Mouse (Mus musculus): ENCODE data around the gene Il18rap. TPM values are rescaled to one million over a fixed set of nuclear protein-coding genes. Genes with fewer than 3 reads are reported as not detected.

Gene Il18rap
- polyA plus RNA-seq, 1 experiment from 2014 or later: 0.69 TPM

- H3K4me2 ChIP-seq: no peak overlapping the region
- WGBS (ENCODE audit: insufficient replicate concordance): 63% methylated on average over 4 of the region's 4 CpGs
- H3K4me3 ChIP-seq (replicated peaks): no peak overlapping the region
- H3K9me3 ChIP-seq (replicated peaks): no peaks in the 10 kb centered on the region
- no peaks in the 10 kb centered on the region for H3K4me1 ChIP-seq (replicated peaks)
- DNase-seq: no peak
- no peak overlapping the region for H3K27ac ChIP-seq
- ATAC-seq (ENCODE audit: low read depth): no peak
- H3K36me3 ChIP-seq: no peaks in the 10 kb centered on the region
- no peak overlapping the region for H3K9ac ChIP-seq
- H3K27me3 ChIP-seq: no peaks in the 10 kb centered on the region
These were observed 20.6 kb upstream of the Il18rap start for GRCm38 (mm10) chr1:40494594-40494993.

DNA sequence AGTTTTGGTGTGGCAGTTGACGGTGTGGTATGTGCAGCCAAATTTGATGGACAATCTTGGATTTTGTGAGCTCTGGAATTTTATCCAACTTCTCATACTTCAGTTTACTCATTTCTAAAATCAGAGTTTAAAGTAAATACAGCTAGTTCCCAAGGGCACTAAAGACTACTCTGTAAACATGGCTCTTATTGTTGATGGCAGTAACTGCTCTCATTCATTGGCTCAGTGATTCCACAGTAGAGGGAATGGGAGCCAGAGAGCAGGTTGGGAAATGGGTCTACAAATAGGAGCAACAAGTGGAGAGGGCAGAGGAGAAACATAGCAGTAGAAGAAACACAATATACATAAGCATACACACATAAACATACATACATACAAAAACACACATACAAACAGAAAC is 15.5 kb upstream of the Il18rap start:
- Histone ChIP-seq H3K36me3 (no peaks in the 10 kb centered on the region), H3K9ac (no peak overlapping the region), H3K4me2 (no peak overlapping the region), H3K27ac (no peak overlapping the region), H3K9me3 (replicated peaks) (no peaks in the 10 kb centered on the region), H3K27me3 (no peaks in the 10 kb centered on the region), H3K4me1 (replicated peaks) (no peaks in the 10 kb centered on the region), H3K4me3 (replicated peaks) (no peak overlapping the region)
- no peak for DNase-seq
- WGBS (ENCODE audit: insufficient replicate concordance): 78% methylated on average over 1 of the region's 1 CpGs
- ATAC-seq (ENCODE audit: low read depth): no peak

DNA sequence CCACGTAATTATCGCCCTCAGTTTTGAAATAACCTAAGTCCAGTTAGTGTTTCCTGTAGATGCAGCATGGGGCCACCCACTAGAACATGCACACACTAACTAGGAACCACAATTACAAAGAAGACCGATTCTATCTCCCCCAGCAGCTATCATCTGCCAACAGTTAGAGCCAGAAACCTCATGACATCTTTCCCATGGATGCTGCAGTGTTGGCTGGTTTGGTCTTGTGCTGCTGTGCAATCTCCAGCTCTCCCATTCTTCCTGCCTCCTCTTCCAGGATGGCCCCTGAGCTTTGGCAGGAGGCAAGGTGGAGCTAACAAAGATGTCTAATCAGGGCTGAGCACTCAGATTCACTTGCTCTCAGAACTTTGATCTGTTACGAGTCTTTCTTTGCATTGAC is 14.0 kb upstream of the Il18rap start:
- no peak overlapping the region for H3K9ac ChIP-seq
- H3K4me2 ChIP-seq: no peak overlapping the region
- no peak overlapping the region for H3K4me3 ChIP-seq (replicated peaks)
- WGBS (ENCODE audit: insufficient replicate concordance): 21% methylated on average over 4 of the region's 4 CpGs
- no peak overlapping the region for H3K27ac ChIP-seq
- H3K36me3 ChIP-seq: no peaks in the 10 kb centered on the region
- no peaks in the 10 kb centered on the region for H3K9me3 ChIP-seq (replicated peaks)
- no peak for DNase-seq
- H3K27me3 ChIP-seq: no peaks in the 10 kb centered on the region
- ATAC-seq (ENCODE audit: low read depth): no peak
- H3K4me1 ChIP-seq (replicated peaks): no peaks in the 10 kb centered on the region

GRCm38 (mm10) chr1:40501546-40502398 is 13.4 kb upstream of the Il18rap start:
- Histone ChIP-seq H3K27me3 (no peaks in the 10 kb centered on the region), H3K27ac (no peak overlapping the region; the same call in 1 of the 2 replicates), H3K9ac (no peak overlapping the region), H3K4me1 (replicated peaks) (no peaks in the 10 kb centered on the region), H3K4me2 (no peak overlapping the region), H3K9me3 (replicated peaks) (no peaks in the 10 kb centered on the region), H3K4me3 (replicated peaks) (no peak overlapping the region), H3K36me3 (no peaks in the 10 kb centered on the region)
- WGBS (ENCODE audit: insufficient replicate concordance): 33% methylated on average over 11 of the region's 11 CpGs
- no peak for DNase-seq
- no peak for ATAC-seq (ENCODE audit: low read depth)

- DNase-seq (no peak), ATAC-seq (ENCODE audit: low read depth) (no peak)
- no peaks in the 10 kb centered on the region for H3K36me3 ChIP-seq
- no peak overlapping the region for H3K4me3 ChIP-seq (replicated peaks)
- no peak overlapping the region for H3K9ac ChIP-seq
- H3K27me3 ChIP-seq: no peaks in the 10 kb centered on the region
- no peak overlapping the region for H3K27ac ChIP-seq
- WGBS (ENCODE audit: insufficient replicate concordance): 28% methylated on average over 5 of the region's 5 CpGs
- no peaks in the 10 kb centered on the region for H3K9me3 ChIP-seq (replicated peaks)
- no peak overlapping the region for H3K4me2 ChIP-seq
- H3K4me1 ChIP-seq (replicated peaks): no peaks in the 10 kb centered on the region
These were observed 10.6 kb upstream of the Il18rap start for GRCm38 (mm10) chr1:40504548-40504947.

DNA sequence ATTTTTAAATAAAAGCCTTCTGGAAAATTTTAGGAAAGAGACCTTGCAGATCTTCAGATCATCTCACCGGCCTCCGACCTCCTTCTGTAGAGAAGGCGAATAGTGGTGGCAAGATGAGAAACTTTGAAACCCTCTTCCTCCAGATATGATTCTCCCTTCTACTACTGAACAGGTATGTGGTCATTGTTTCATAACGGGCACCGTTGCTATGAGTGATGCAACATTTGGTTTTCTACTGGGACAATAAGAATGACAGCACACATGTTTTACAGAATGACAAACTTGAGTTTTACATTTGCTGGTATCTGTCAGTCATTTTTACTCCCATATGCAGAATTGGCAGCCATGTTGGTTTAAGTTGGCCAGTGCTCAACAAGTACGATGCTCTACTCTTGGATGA is 1.2 kb downstream of the Il18rap start:
- no peak overlapping the region for H3K27ac ChIP-seq
- no peaks in the 10 kb centered on the region for H3K36me3 ChIP-seq
- no peaks in the 10 kb centered on the region for H3K9me3 ChIP-seq (replicated peaks)
- H3K4me2 ChIP-seq: no peak overlapping the region
- no peak overlapping the region for H3K9ac ChIP-seq
- no peaks in the 10 kb centered on the region for H3K27me3 ChIP-seq
- no peaks in the 10 kb centered on the region for H3K4me1 ChIP-seq (replicated peaks)
- no peak for ATAC-seq (ENCODE audit: low read depth)
- DNase-seq: no peak
- H3K4me3 ChIP-seq (replicated peaks): no peak overlapping the region
- 63% methylated on average over 6 of the region's 6 CpGs for WGBS (ENCODE audit: insufficient replicate concordance)

- DNase-seq: no peak
- H3K4me1 ChIP-seq (replicated peaks): no peaks in the 10 kb centered on the region
- ATAC-seq (ENCODE audit: low read depth): no peak
- no peaks in the 10 kb centered on the region for H3K9me3 ChIP-seq (replicated peaks)
- WGBS (ENCODE audit: insufficient replicate concordance): 64% methylated on average over 7 of the region's 7 CpGs
- H3K9ac ChIP-seq: no peak overlapping the region
- no peak overlapping the region for H3K27ac ChIP-seq
- H3K4me3 ChIP-seq (replicated peaks): no peak overlapping the region
- H3K4me2 ChIP-seq: no peak overlapping the region
- H3K27me3 ChIP-seq: no peaks in the 10 kb centered on the region
- H3K36me3 ChIP-seq: no peaks in the 10 kb centered on the region
These were observed 7.8 kb downstream of the Il18rap start for GRCm38 (mm10) chr1:40522918-40523317.

- no peak for ATAC-seq (ENCODE audit: low read depth)
- no peak overlapping the region for H3K4me3 ChIP-seq (replicated peaks)
- H3K4me2 ChIP-seq: no peak overlapping the region
- H3K36me3 ChIP-seq: no peaks in the 10 kb centered on the region
- H3K9me3 ChIP-seq (replicated peaks): no peaks in the 10 kb centered on the region
- H3K4me1 ChIP-seq (replicated peaks): no peaks in the 10 kb centered on the region
- H3K9ac ChIP-seq: no peak overlapping the region
- no peaks in the 10 kb centered on the region for H3K27me3 ChIP-seq
- WGBS (ENCODE audit: insufficient replicate concordance): 67% methylated on average over 5 of the region's 5 CpGs
- no peak for DNase-seq
- H3K27ac ChIP-seq: no peak overlapping the region
These were observed 9.0 kb downstream of the Il18rap start for GRCm38 (mm10) chr1:40523971-40524722.

DNA sequence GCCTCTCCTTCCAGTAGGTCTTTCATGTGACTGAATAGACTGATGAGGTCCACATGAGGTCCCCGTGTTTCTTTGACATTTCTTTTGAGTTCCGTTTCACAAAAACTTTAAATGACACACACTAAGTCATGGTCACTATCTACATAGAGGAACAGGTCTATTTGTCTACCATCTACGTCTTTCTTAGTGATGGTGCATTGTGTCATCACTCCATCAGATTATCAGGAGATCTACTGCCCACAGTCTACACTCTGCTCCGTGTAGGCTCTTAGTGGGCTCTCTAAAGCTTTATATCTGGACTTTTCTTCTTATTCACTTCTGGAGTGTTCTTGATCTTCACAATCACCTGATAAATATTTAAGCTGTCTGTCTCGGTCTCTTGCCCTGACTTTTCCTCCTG is 14.1 kb downstream of the Il18rap start:
- no peak for DNase-seq
- no peak overlapping the region for H3K4me2 ChIP-seq
- no peak overlapping the region for H3K27ac ChIP-seq
- no peaks in the 10 kb centered on the region for H3K9me3 ChIP-seq (replicated peaks)
- H3K36me3 ChIP-seq: no peaks in the 10 kb centered on the region
- WGBS (ENCODE audit: insufficient replicate concordance): 62% methylated on average over 5 of the region's 5 CpGs
- no peaks in the 10 kb centered on the region for H3K4me1 ChIP-seq (replicated peaks)
- H3K27me3 ChIP-seq: no peaks in the 10 kb centered on the region
- H3K9ac ChIP-seq: no peak overlapping the region
- no peak overlapping the region for H3K4me3 ChIP-seq (replicated peaks)
- no peak for ATAC-seq (ENCODE audit: low read depth)

DNA sequence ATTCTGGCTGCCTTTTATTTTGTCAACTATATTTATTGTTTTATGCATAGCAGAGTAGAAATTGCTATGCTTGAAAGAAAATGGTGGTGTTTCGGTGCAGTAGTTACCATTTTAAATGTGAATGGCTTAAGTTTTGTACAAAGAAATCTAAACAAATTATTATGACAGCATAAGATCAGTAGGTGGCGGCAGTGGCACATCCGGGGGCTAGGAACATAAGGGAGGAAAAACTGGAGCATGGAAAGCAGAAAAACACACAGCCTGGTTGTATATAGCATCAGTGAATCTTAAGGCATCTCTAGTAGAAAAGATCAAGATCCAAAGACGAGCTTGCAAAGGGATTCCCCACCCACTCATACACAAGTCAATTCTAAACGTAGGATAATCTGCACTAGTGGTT is 22.4 kb downstream of the Il18rap start:
- Histone ChIP-seq H3K4me1 (replicated peaks) (no peaks in the 10 kb centered on the region), H3K36me3 (no peaks in the 10 kb centered on the region), H3K4me3 (replicated peaks) (no peak overlapping the region), H3K9me3 (replicated peaks) (no peaks in the 10 kb centered on the region), H3K27me3 (no peaks in the 10 kb centered on the region), H3K4me2 (no peak overlapping the region), H3K9ac (no peak overlapping the region), H3K27ac (no peak overlapping the region)
- WGBS (ENCODE audit: insufficient replicate concordance): 66% methylated on average over 5 of the region's 5 CpGs
- DNase-seq: no peak
- ATAC-seq (ENCODE audit: low read depth): no peak

DNA sequence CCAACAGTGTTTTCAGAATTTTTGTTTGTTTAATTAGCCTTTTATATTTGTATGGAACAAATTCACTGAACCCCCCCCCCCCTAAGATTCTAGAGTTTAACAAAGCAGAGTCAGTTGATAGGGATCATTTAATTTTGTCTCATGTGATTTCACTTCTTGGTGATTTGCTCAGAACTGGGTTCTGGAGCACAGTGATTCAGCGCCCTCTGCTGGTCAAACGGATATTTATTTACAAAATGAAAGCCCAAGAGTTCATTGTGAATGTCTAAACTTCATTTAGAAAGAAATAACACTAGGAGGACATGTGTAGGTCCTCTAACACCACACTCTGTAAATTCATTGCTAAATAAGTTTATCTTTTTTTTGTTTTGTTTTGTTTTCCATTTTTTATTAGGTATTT is 29.5 kb downstream of the Il18rap start:
- H3K4me2 ChIP-seq: no peak overlapping the region
- H3K4me1 ChIP-seq (replicated peaks): no peaks in the 10 kb centered on the region
- no peak overlapping the region for H3K27ac ChIP-seq
- no peak overlapping the region for H3K4me3 ChIP-seq (replicated peaks)
- DNase-seq (no peak), ATAC-seq (ENCODE audit: low read depth) (no peak)
- WGBS (ENCODE audit: insufficient replicate concordance): 0% methylated on average over 2 of the region's 2 CpGs
- H3K36me3 ChIP-seq: no peaks in the 10 kb centered on the region
- H3K9ac ChIP-seq: no peak overlapping the region
- no peaks in the 10 kb centered on the region for H3K9me3 ChIP-seq (replicated peaks)
- no peaks in the 10 kb centered on the region for H3K27me3 ChIP-seq

GRCm38 (mm10) chr1:40546645-40547044 is 31.5 kb downstream of the Il18rap start:
- Histone ChIP-seq H3K9ac (no peak overlapping the region), H3K4me1 (replicated peaks) (no peaks in the 10 kb centered on the region), H3K27me3 (no peaks in the 10 kb centered on the region), H3K4me3 (replicated peaks) (no peak overlapping the region), H3K36me3 (no peaks in the 10 kb centered on the region), H3K9me3 (replicated peaks) (no peaks in the 10 kb centered on the region), H3K4me2 (no peak overlapping the region), H3K27ac (no peak overlapping the region)
- 63% methylated on average over 4 of the region's 4 CpGs for WGBS (ENCODE audit: insufficient replicate concordance)
- ATAC-seq (ENCODE audit: low read depth): no peak
- DNase-seq: no peak
